Mouse (Mus musculus) kidney, embryonic 14.5 days (tissue): ENCODE results near the gene Cer1. TPM values are rescaled to one million over a fixed set of nuclear protein-coding genes. Genes with fewer than 3 reads are reported as not detected.

ENCODE experiments used
- ATAC-seq: fragments of 200-750 bp; cut with Nextera tagmentation; 2 replicates; pipeline ENCODE4 v1.8.0; 2017; ENCODE audit warnings: moderate number of reproducible peaks, mild to moderate bottlenecking, moderate TSS enrichment, moderate library complexity; ENCODE audit not compliant: low FRiP score, low TSS enrichment
- H3K27ac ChIP-seq: fragments of 300-500 bp; sonication (generic); 2 replicates; pipeline ENCODE4 v1.5.1; 2014; ENCODE audit warnings: low read depth, mild to moderate bottlenecking, low read length, moderate library complexity, mixed read lengths
- H3K27me3 ChIP-seq: fragments of 300-500 bp; sonication (generic); 2 replicates; pipeline ENCODE4 v1.6.1; 2014; ENCODE audit warnings: mild to moderate bottlenecking, low read length; ENCODE audit not compliant: control insufficient read depth, insufficient read depth
- H3K36me3 ChIP-seq: fragments of 300-500 bp; sonication (generic); 2 replicates; pipeline ENCODE4 v1.6.1; 2014; ENCODE audit warnings: low read length, mixed read lengths; ENCODE audit not compliant: control insufficient read depth, insufficient read depth
- H3K4me1 ChIP-seq: fragments of 300-500 bp; sonication (generic); 2 replicates; pipeline ENCODE4 v1.6.1; 2014; ENCODE audit warnings: low read length, mixed read lengths; ENCODE audit not compliant: control insufficient read depth, insufficient read depth
- H3K4me2 ChIP-seq: fragments of 300-500 bp; sonication (generic); replicated peaks from 2 replicates; pipeline ENCODE4 v1.6.1; 2014; ENCODE audit warnings: low read depth, mild to moderate bottlenecking, low read length
- H3K4me3 ChIP-seq: fragments of 300-500 bp; sonication (generic); 2 replicates; pipeline ENCODE4 v1.5.1; 2014; ENCODE audit warnings: mild to moderate bottlenecking, low read length
- H3K9ac ChIP-seq: fragments of 300-500 bp; sonication (generic); 2 replicates; pipeline ENCODE4 v1.6.1; 2014; ENCODE audit warnings: low read depth, mild to moderate bottlenecking, low read length, moderate library complexity
- H3K9me3 ChIP-seq: fragments of 300-500 bp; sonication (generic); 2 replicates; pipeline ENCODE4 v1.6.1; 2016; ENCODE audit warnings: low read length; ENCODE audit not compliant: control insufficient read depth
- WGBS: fragments of 180-500 bp; shearing (Covaris S2); extraction: QIAGEN DNeasy Blood & Tissue Kit; methylation state at CpG from one replicate; pipeline ENCODE4 v1.1.7; 2014; 5-methylcytosine and 5-hydroxymethylcytosine counted together
- polyA plus RNA-seq: library from polyadenylated mRNA; unstranded; fragments of >200 nt; fragmentation: Nextera tagmentation; extraction: Ambion mirVana; gene quantifications from 2 replicates; pipeline ENCODE4 v1.2.1, GENCODE M21; 2014

Gene Cer1
- not detected in 2 replicates for polyA plus RNA-seq

DNA sequence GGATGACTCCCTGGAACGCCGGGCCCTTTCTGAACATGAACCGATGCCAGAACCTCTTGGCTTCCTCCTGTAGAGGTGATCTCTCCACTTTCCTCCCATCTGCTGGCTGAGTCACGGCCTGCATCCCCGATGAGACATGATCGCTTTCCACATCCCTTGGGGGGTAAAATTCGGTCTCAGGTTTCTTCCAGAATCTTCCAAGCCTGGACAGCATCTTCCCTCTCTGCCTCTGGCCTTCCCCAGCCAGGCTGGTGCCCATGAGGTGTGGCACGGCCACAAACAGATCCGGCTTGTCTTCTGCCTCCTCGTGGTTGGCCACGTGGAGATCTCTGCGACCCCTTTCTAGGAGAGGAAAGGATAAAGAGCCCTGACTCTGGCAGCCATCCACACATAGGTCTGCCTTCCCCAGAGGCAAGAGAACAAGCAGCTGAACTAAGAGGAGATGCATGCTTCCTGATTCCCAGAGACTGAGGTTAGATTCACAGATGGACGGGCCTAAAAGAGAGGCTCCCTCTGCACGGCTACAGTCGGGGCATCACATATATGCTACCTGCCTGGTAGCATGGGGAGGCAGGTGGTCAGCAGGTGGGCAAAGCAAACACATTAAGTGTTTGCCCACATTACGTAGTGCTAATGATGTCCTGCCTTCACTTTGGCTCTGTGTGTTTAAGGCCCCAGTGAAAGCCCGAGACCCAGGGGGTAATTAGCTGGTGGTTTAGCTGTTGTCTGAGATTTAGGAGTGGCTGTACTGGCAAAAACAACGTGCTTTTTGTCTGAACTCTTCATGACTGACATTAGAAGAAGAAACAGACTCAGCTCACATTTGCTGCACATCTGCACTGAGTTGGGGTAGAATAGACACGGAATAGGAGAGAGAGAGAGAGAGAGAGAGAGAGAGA, at the start of gene Cer1:
TSS of gene Cer1 (minus strand) at position 513 of the 899 bp plus-strand sequence.
- H3K4me2 ChIP-seq = no peak within 1 kb of the TSS
- H3K4me3 ChIP-seq = no peak within 1 kb of the TSS
- H3K4me1 ChIP-seq = no peaks in the 10 kb centered on the region
- no peak within 1 kb of the TSS for H3K9ac ChIP-seq
- no peaks in the 10 kb centered on the region for H3K27me3 ChIP-seq
- ATAC-seq = no peak
- H3K36me3 ChIP-seq = no peaks in the 10 kb centered on the region
- no peaks in the 10 kb centered on the region for H3K9me3 ChIP-seq
- no peak within 1 kb of the TSS for H3K27ac ChIP-seq
- 69% methylated on average over 19 of the region's 19 CpGs for WGBS

- 11% methylated on average over 5 of the region's 5 CpGs for WGBS
- peaks cover 32% of the 10 kb centered on the region for H3K36me3 ChIP-seq
- no peak overlapping the region for H3K27ac ChIP-seq
- ATAC-seq = no peak
- H3K4me2 ChIP-seq = no peak overlapping the region
- H3K4me3 ChIP-seq = no peak overlapping the region
- no peaks in the 10 kb centered on the region for H3K27me3 ChIP-seq
- no peak overlapping the region for H3K9ac ChIP-seq
- H3K4me1 ChIP-seq = no peaks in the 10 kb centered on the region
- no peaks in the 10 kb centered on the region for H3K9me3 ChIP-seq
Observed at GRCm38 (mm10) chr4:82934308-82934707, 49.4 kb upstream of the Cer1 start.

- no peak overlapping the region for H3K9ac ChIP-seq
Observed at GRCm38 (mm10) chr4:82933698-82934210, 48.8 kb upstream of the Cer1 start.

DNA sequence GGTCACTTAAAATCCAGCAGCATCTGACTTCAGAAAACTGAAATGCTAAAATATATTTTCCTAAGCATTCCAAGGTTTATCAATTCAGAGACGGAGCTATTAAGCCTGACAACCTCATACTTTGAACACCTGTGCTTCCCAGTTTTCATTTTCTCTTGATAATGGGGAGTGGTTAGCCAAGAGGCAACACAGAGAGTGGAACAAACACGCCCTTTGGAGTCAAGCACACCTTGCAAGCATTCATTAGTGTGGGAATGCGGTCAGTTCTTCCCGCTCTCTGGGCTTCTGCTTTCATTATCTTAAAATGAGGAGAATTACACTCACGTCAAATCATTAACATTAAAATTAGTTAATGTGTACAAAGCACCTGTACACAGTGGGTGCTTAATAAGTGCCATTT, 45.1 kb upstream of the Cer1 start:
- no peak overlapping the region for H3K4me2 ChIP-seq
- no peaks in the 10 kb centered on the region for H3K4me1 ChIP-seq
- H3K9ac ChIP-seq = no peak overlapping the region
- no peak overlapping the region for H3K4me3 ChIP-seq
- H3K27ac ChIP-seq = no peak overlapping the region
- ATAC-seq = no peak
- peaks cover 31% of the 10 kb centered on the region for H3K36me3 ChIP-seq
- 86% methylated on average over 5 of the region's 5 CpGs for WGBS
- no peaks in the 10 kb centered on the region for H3K9me3 ChIP-seq
- no peaks in the 10 kb centered on the region for H3K27me3 ChIP-seq

More at GRCm38 (mm10) chr4:82933698-82934210, 48.8 kb upstream of the Cer1 start:
- Histone ChIP-seq H3K4me3 (no peak overlapping the region), H3K27ac (no peak overlapping the region), H3K9me3 (no peaks in the 10 kb centered on the region), H3K27me3 (no peaks in the 10 kb centered on the region), H3K4me1 (no peaks in the 10 kb centered on the region), H3K36me3 (peaks cover 27% of the 10 kb centered on the region), H3K4me2 (no peak overlapping the region; the same call in 1 of the 2 replicates)
- WGBS = 19% methylated on average over 14 of the region's 14 CpGs
- 0 out of 2 replicates have a peak, but pooled peaks have one; percentile 69 for ATAC-seq

DNA sequence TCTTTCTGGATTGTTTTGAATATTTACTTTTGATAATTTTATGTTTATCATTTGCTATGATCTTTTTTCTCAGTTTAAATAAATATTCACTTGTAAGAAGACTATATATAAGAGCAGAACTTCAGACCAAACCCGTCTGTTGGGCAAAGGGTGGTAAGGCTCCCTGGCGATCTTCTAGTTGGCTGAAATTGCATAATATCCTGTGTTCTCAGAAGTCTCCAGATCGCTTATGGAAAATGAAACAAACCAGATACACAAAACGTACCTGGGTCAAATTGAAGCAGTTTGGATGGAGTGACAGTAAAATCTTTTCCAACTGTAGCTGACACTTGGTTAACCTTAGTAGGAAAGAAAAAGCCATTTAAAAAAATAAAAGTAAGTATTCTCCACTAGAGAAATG, 37.0 kb upstream of the Cer1 start:
- Histone ChIP-seq H3K4me3 (no peak overlapping the region), H3K36me3 (peaks cover 13% of the 10 kb centered on the region; the same call in 1 of the 2 replicates), H3K9ac (no peak overlapping the region), H3K9me3 (no peaks in the 10 kb centered on the region), H3K27me3 (no peaks in the 10 kb centered on the region), H3K4me2 (no peak overlapping the region), H3K4me1 (no peaks in the 10 kb centered on the region), H3K27ac (no peak overlapping the region)
- no peak for ATAC-seq
- 90% methylated on average over 4 of the region's 4 CpGs for WGBS

- ATAC-seq = no peak
- Histone ChIP-seq H3K9me3 (no peaks in the 10 kb centered on the region), H3K27me3 (no peaks in the 10 kb centered on the region), H3K4me2 (no peak overlapping the region), H3K4me3 (no peak overlapping the region), H3K9ac (no peak overlapping the region), H3K4me1 (no peaks in the 10 kb centered on the region), H3K36me3 (peaks cover 20% of the 10 kb centered on the region; the same call in 1 of the 2 replicates), H3K27ac (no peak overlapping the region)
- WGBS = 66% methylated on average over 2 of the region's 2 CpGs
Observed at GRCm38 (mm10) chr4:82918625-82919024, 33.7 kb upstream of the Cer1 start.

GRCm38 (mm10) chr4:82916678-82917050, 31.7 kb upstream of the Cer1 start:
- Histone ChIP-seq H3K4me1 (no peaks in the 10 kb centered on the region), H3K36me3 (peaks cover 20% of the 10 kb centered on the region; the same call in 1 of the 2 replicates), H3K9me3 (no peaks in the 10 kb centered on the region), H3K9ac (no peak overlapping the region), H3K4me2 (no peak overlapping the region), H3K27me3 (no peaks in the 10 kb centered on the region), H3K4me3 (no peak overlapping the region), H3K27ac (no peak overlapping the region)
- ATAC-seq = no peak
- 49% methylated on average over 5 of the region's 5 CpGs for WGBS

DNA sequence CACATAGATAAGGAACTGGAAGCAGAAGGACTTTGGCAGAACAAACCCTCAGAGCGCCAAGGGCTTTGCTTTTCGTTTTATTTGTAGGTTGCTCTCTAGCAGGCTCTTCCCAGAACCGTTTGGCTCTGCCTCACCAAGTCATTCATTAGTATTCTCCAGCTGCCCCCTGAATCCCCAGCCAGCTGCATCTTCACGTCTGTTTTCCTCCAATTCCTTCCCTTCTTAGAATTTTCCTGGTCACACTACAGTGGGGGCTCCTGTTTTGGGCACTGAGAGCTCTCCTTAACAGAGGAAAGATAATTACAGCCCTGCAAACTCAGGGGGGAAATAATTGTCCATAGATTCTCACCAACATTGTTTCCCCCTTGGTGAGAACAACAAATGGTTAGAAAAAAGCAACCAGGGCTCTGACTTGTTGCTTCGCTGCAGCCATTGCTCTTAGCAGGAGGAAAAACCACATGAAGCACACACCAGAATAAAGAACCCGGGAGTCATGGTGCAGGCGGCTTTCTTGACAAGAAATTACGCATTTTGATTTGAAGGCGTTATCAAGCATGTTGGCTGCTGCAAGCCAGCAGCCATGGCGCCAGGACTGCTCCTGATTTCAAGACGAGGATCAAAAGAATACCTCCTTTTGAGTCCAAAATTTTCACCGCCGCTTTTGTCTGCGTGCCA, 31.2 kb upstream of the Cer1 start:
- H3K4me1 ChIP-seq = no peaks in the 10 kb centered on the region
- H3K9ac ChIP-seq = no peak overlapping the region
- no peak overlapping the region for H3K4me2 ChIP-seq
- H3K27me3 ChIP-seq = no peaks in the 10 kb centered on the region
- H3K27ac ChIP-seq = no peak overlapping the region
- ATAC-seq = no peak
- WGBS = 47% methylated on average over 14 of the region's 14 CpGs
- H3K4me3 ChIP-seq = no peak overlapping the region
- peaks cover 20% of the 10 kb centered on the region; the same call in 1 of the 2 replicates for H3K36me3 ChIP-seq
- no peaks in the 10 kb centered on the region for H3K9me3 ChIP-seq
